Mouse (Mus musculus): ENCODE data around the gene Olfr1229.

Olfr1229 gene

DNA sequence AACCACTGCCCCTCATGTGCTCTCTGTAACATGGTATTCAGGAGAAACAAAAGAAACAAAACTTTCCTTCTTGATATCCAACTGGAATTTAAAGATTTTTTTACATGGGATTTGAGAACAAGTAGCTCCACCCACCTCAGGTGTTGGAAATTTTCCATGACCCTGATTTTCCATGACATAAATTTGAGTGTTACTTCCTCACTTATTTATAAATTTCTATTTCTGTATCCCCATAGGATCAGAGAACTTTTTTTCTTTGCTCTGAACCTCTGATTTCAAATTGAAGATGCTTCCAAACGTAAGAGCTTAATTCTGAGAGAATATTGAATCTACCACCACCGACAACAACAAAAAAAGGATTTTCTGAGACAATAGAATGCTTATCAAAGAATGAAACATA lies at the start of gene Olfr1229:
Gene Olfr1229, minus strand, starts transcription at position 101 of the 400 bp plus-strand sequence.
- in situ Hi-C loops (cut with MboI; ENCODE audit: unreplicated experiment in 2 of 2), result no loop called here

DNA sequence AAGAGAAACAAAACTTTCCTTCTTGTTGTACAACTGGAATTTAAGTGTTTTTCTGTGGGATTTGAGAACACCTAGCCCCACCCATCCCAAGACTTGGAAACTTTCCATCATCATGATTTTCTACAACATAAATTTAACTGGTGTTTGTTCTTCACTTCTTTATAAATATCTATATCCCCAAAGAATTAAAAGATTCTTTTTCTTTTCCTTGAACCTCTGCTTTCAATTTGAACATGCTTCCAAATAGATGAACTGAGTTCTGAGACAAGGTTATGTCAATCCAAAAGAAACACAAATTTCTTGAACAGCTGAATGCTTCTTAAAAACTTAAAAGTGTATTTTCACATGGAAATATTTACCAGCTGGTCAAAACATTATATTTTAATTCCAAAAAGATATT lies 41.8 kb upstream of the Olfr1229 start, which contains the start of gene Olfr1232:
Gene Olfr1232, minus strand, starts transcription at position 101 of the 400 bp plus-strand sequence.
- in situ Hi-C loops (cut with MboI; ENCODE audit: unreplicated experiment in 2 of 2), result no loop called here

DNA sequence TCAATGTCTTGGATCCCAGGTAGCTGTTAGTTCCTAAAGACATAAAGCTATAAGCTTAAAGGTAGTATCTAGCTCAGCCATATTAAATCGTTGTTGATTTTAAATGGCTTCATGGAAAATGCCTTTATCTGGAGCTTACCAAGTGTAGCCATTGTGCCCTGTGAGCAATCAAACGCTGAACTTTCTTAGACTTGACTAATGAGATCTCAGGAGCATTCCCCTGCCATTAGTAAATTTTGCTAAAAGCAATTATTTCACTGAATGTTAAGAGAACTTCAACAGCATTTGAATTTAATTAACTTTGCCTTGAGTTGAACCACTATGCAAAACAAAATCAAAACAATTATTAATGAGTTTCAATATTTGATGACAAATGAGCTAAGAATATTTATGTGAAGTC lies 19.2 kb upstream of the Olfr1229 start, which contains the start of gene Olfr1231:
Gene Olfr1231, minus strand, starts transcription at position 101 of the 400 bp plus-strand sequence.
- in situ Hi-C loops (cut with MboI; ENCODE audit: unreplicated experiment in 2 of 2), result no loop called here

- in situ Hi-C loops (cut with MboI; ENCODE audit: unreplicated experiment in 2 of 2), result no loop called here
Observed at GRCm38 (mm10) chr2:89297168-89297567, 9.4 kb upstream of the Olfr1229 start, which contains the start of gene Olfr1230. TSS of gene Olfr1230 (minus strand) at chr2:89297268.

DNA sequence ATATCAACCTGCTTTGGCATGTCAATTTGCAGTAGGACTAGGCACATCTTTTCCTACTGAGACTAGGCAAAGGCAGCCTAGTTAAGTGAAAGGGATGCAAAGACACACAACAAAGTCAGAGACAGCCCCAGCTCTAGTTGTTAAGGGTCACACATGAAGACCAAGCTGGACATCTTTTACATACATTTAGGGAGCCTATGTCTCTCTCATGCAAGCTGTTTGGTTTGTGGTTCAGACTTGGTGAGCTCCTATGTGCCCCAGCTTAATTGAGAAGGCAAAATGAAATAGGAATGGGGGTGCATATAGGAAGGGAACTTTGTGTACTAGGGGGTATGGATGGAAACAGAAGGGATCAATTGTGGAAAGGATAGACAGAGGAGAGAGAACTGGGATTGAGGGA lies 33.9 kb downstream of the Olfr1229 start, which contains the start of gene Olfr1228:
Gene Olfr1228, minus strand, starts transcription at position 101 of the 400 bp plus-strand sequence.
- in situ Hi-C loops (cut with MboI; ENCODE audit: unreplicated experiment in 2 of 2), result no loop called here
